Mouse (Mus musculus): ENCODE data around the gene Plpp4. TPM values are rescaled to one million over a fixed set of nuclear protein-coding genes. Genes with fewer than 3 reads are reported as not detected.
A peak's percentile ranks its signal among the peaks of the same experiment; 100 is the strongest.

The Plpp4 gene
- total RNA-seq (2014; rRNA removed) (8.6 and 8.7 TPM in 2 replicates), polyA plus RNA-seq (2015; fragmentation: Nextera tagmentation; extraction: Ambion mirVana) (6.5 and 6.7 TPM in 2 replicates)

GRCm38 (mm10) chr7:129256621-129257373, at the start of gene Plpp4:
Gene Plpp4, plus strand, starts transcription at chr7:129257031.
- Histone ChIP-seq H3K36me3 (ENCODE audit: insufficient read depth) (no peaks in the 10 kb centered on the region), H3K4me1 (ENCODE audit: insufficient read depth) (no peaks in the 10 kb centered on the region), H3K9me3 (ENCODE audit: low read length) (no peaks in the 10 kb centered on the region), H3K9ac (peak within 1 kb of the TSS; percentile 51), H3K27ac (ENCODE audit: low read depth, low read length) (no peak within 1 kb of the TSS), H3K27me3 (ENCODE audit: insufficient read depth, low read length) (peaks cover 7% of the 10 kb centered on the region), H3K4me3 (ENCODE audit: low read depth, low read length) (peak within 1 kb of the TSS; percentile 51), H3K4me2 (ENCODE audit: low read depth) (peak within 1 kb of the TSS; percentile 96)
- peak; percentile 66 for DNase-seq
- WGBS = 2% methylated on average over 45 of the region's 66 CpGs
- no peak for TF ChIP-seq CTCF (IDR thresholded peaks at IDR 0.05; ENCODE audit: low read depth)
- peak; percentile 90 for ATAC-seq

GRCm38 (mm10) chr7:129215926-129216543, 40.8 kb upstream of the Plpp4 start:
- Histone ChIP-seq H3K9me3 (ENCODE audit: low read length) (no peaks in the 10 kb centered on the region), H3K4me3 (ENCODE audit: low read depth, low read length) (no peak overlapping the region), H3K4me2 (ENCODE audit: low read depth) (no peak overlapping the region), H3K27ac (ENCODE audit: low read depth, low read length) (no peak overlapping the region), H3K4me1 (ENCODE audit: insufficient read depth) (no peaks in the 10 kb centered on the region), H3K36me3 (ENCODE audit: insufficient read depth) (no peaks in the 10 kb centered on the region), H3K9ac (no peak overlapping the region), H3K27me3 (ENCODE audit: insufficient read depth, low read length) (no peaks in the 10 kb centered on the region)
- DNase-seq (no peak), ATAC-seq (no peak)
- 69% methylated on average over 10 of the region's 10 CpGs for WGBS
- TF ChIP-seq CTCF (IDR thresholded peaks at IDR 0.05; ENCODE audit: low read depth) = no peak

GRCm38 (mm10) chr7:129216547-129217195, 40.2 kb upstream of the Plpp4 start:
- Histone ChIP-seq H3K4me1 (ENCODE audit: insufficient read depth) (no peaks in the 10 kb centered on the region), H3K27ac (ENCODE audit: low read depth, low read length) (no peak overlapping the region), H3K36me3 (ENCODE audit: insufficient read depth) (no peaks in the 10 kb centered on the region), H3K4me3 (ENCODE audit: low read depth, low read length) (no peak overlapping the region), H3K9ac (no peak overlapping the region), H3K4me2 (ENCODE audit: low read depth) (no peak overlapping the region), H3K9me3 (ENCODE audit: low read length) (no peaks in the 10 kb centered on the region), H3K27me3 (ENCODE audit: insufficient read depth, low read length) (no peaks in the 10 kb centered on the region)
- 70% methylated on average over 10 of the region's 10 CpGs for WGBS
- no peak for ATAC-seq
- TF ChIP-seq CTCF (IDR thresholded peaks at IDR 0.05; ENCODE audit: low read depth) = no peak
- DNase-seq = no peak

GRCm38 (mm10) chr7:129220948-129221347, 35.9 kb upstream of the Plpp4 start:
- no peaks in the 10 kb centered on the region for H3K9me3 ChIP-seq (ENCODE audit: low read length)
- H3K9ac ChIP-seq = no peak overlapping the region
- no peaks in the 10 kb centered on the region for H3K27me3 ChIP-seq (ENCODE audit: insufficient read depth, low read length)
- no peak overlapping the region for H3K27ac ChIP-seq (ENCODE audit: low read depth, low read length)
- H3K4me2 ChIP-seq (ENCODE audit: low read depth) = no peak overlapping the region
- ATAC-seq (no peak), DNase-seq (no peak)
- 77% methylated on average over 9 of the region's 9 CpGs for WGBS
- no peak for TF ChIP-seq CTCF (IDR thresholded peaks at IDR 0.05; ENCODE audit: low read depth)
- no peaks in the 10 kb centered on the region for H3K36me3 ChIP-seq (ENCODE audit: insufficient read depth)
- no peak overlapping the region for H3K4me3 ChIP-seq (ENCODE audit: low read depth, low read length)
- H3K4me1 ChIP-seq (ENCODE audit: insufficient read depth) = no peaks in the 10 kb centered on the region

GRCm38 (mm10) chr7:129221649-129222048, 35.2 kb upstream of the Plpp4 start:
- H3K9me3 ChIP-seq (ENCODE audit: low read length) = no peaks in the 10 kb centered on the region
- no peaks in the 10 kb centered on the region for H3K4me1 ChIP-seq (ENCODE audit: insufficient read depth)
- H3K27me3 ChIP-seq (ENCODE audit: insufficient read depth, low read length) = no peaks in the 10 kb centered on the region
- no peak overlapping the region for H3K9ac ChIP-seq
- 92% methylated on average over 3 of the region's 3 CpGs for WGBS
- no peak overlapping the region for H3K4me3 ChIP-seq (ENCODE audit: low read depth, low read length)
- no peak overlapping the region for H3K4me2 ChIP-seq (ENCODE audit: low read depth)
- no peak overlapping the region for H3K27ac ChIP-seq (ENCODE audit: low read depth, low read length)
- no peak for DNase-seq
- no peak for ATAC-seq
- no peak for TF ChIP-seq CTCF (IDR thresholded peaks at IDR 0.05; ENCODE audit: low read depth)
- H3K36me3 ChIP-seq (ENCODE audit: insufficient read depth) = no peaks in the 10 kb centered on the region

- ATAC-seq = no peak
- 49% methylated on average over 2 of the region's 2 CpGs for WGBS
- Histone ChIP-seq H3K4me3 (ENCODE audit: low read depth, low read length) (no peak overlapping the region), H3K4me2 (ENCODE audit: low read depth) (no peak overlapping the region), H3K9ac (no peak overlapping the region), H3K27me3 (ENCODE audit: insufficient read depth, low read length) (no peaks in the 10 kb centered on the region), H3K4me1 (ENCODE audit: insufficient read depth) (no peaks in the 10 kb centered on the region), H3K27ac (ENCODE audit: low read depth, low read length) (no peak overlapping the region), H3K9me3 (ENCODE audit: low read length) (no peaks in the 10 kb centered on the region), H3K36me3 (ENCODE audit: insufficient read depth) (no peaks in the 10 kb centered on the region)
- TF ChIP-seq CTCF (IDR thresholded peaks at IDR 0.05; ENCODE audit: low read depth) = peak; percentile 79
- peak; percentile 67 for DNase-seq
Observed at GRCm38 (mm10) chr7:129235410-129235809, 21.4 kb upstream of the Plpp4 start.

- no peaks in the 10 kb centered on the region for H3K4me1 ChIP-seq (ENCODE audit: insufficient read depth)
- H3K27me3 ChIP-seq (ENCODE audit: insufficient read depth, low read length) = no peaks in the 10 kb centered on the region
- H3K4me2 ChIP-seq (ENCODE audit: low read depth) = no peak overlapping the region
- no peaks in the 10 kb centered on the region for H3K36me3 ChIP-seq (ENCODE audit: insufficient read depth)
- WGBS = 75% methylated on average over 5 of the region's 5 CpGs
- no peak for DNase-seq
- no peak overlapping the region for H3K4me3 ChIP-seq (ENCODE audit: low read depth, low read length)
- ATAC-seq = no peak
- no peak overlapping the region for H3K9ac ChIP-seq
- no peak overlapping the region for H3K27ac ChIP-seq (ENCODE audit: low read depth, low read length)
- H3K9me3 ChIP-seq (ENCODE audit: low read length) = no peaks in the 10 kb centered on the region
- no peak for TF ChIP-seq CTCF (IDR thresholded peaks at IDR 0.05; ENCODE audit: low read depth)
Observed at GRCm38 (mm10) chr7:129235995-129236394, 20.8 kb upstream of the Plpp4 start.

All from forebrain, postnatal 0 days (tissue).